Mouse (Mus musculus): ENCODE results near the gene Mettl14.

DNA sequence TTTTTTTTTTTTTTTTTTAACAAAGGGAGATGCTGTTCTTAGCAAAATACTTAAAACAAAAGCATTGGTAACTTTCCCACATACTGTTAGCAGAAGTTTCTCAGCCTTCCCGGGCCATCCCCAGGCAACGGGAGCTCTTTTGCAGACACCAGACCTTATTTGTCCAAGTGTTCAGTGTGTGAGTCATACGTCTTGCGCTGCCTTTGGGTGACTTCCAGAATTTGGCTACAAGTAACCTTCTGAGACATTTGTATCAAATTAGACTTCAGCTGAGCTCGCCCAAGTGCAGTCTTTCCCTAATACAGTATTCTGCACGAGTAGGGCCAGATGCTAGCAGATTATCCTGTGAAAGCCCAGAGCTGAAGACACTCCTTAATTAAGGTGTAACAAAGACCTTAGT, 56.7 kb downstream of the Mettl14 start:
- no peak for TF ChIP-seq GATA1 (IDR thresholded peaks at IDR 0.05; ENCODE audit: borderline replicate concordance, low read length)
- TF ChIP-seq FLI1 (IDR thresholded peaks at IDR 0.05; ENCODE audit: low read length) = no peak

All from megakaryocyte, embryonic 14.5 days (primary cell).